Mouse (Mus musculus): ENCODE data around the gene Mccc2.

Gene Mccc2

GRCm38 (mm10) chr13:99938606-99939319 lies 76.7 kb downstream of the Mccc2 start:
- DNase-seq = no peak

GRCm38 (mm10) chr13:99937741-99938140 lies 77.7 kb downstream of the Mccc2 start:
- no peak for DNase-seq

- peak in 1 of 2 experiments; percentile 1 for DNase-seq
Observed at GRCm38 (mm10) chr13:99932406-99932805, 83.0 kb downstream of the Mccc2 start.

- DNase-seq = no peak
Observed at GRCm38 (mm10) chr13:99931502-99931901, 83.9 kb downstream of the Mccc2 start.

- DNase-seq = no peak
Observed at GRCm38 (mm10) chr13:99926249-99926648, 89.2 kb downstream of the Mccc2 start.

GRCm38 (mm10) chr13:99915632-99916031 lies 99.8 kb downstream of the Mccc2 start:
- DNase-seq = no peak

- DNase-seq = no peak
Observed at GRCm38 (mm10) chr13:99900965-99901364, 114.5 kb downstream of the Mccc2 start, which contains the start of gene Cartpt. Gene Cartpt, minus strand, starts transcription at chr13:99901091.

GRCm38 (mm10) chr13:99900557-99900892 lies 114.9 kb downstream of the Mccc2 start:
- DNase-seq = peak; percentile 54 to 61

GRCm38 (mm10) chr13:99899670-99900556 lies 115.5 kb downstream of the Mccc2 start:
- DNase-seq = no peak

GRCm38 (mm10) chr13:99898816-99899215 lies 116.6 kb downstream of the Mccc2 start:
- DNase-seq = no peak
